Mouse (Mus musculus) limb, embryonic 15.5 days (tissue): ENCODE data around the gene Pet2. TPM values are rescaled to one million over a fixed set of nuclear protein-coding genes. Genes with fewer than 3 reads are reported as not detected.

Experiments
- ATAC-seq: fragments of 200-750 bp; cut with Nextera tagmentation; 2 replicates; pipeline ENCODE4 v1.8.0; 2017; ENCODE audit warnings: low read depth, moderate TSS enrichment; ENCODE audit not compliant: insufficient number of reproducible peaks, low FRiP score, low TSS enrichment
- H3K27ac ChIP-seq: fragments of 300-500 bp; sonication (generic); 2 replicates; pipeline ENCODE4 v1.5.1; 2015; ENCODE audit warnings: moderate library complexity, mild to moderate bottlenecking, inconsistent platforms
- H3K27me3 ChIP-seq: fragments of 300-500 bp; sonication (generic); 2 replicates; pipeline ENCODE4 v1.6.1; 2015; ENCODE audit warnings: inconsistent platforms
- H3K36me3 ChIP-seq: fragments of 300-500 bp; sonication (generic); 2 replicates; pipeline ENCODE4 v1.6.1; 2015; ENCODE audit warnings: inconsistent platforms
- H3K4me1 ChIP-seq: fragments of 300-500 bp; sonication (generic); 2 replicates; pipeline ENCODE4 v1.6.1; 2015; ENCODE audit warnings: inconsistent platforms
- H3K4me2 ChIP-seq: fragments of 300-500 bp; sonication (generic); 2 replicates; pipeline ENCODE4 v1.6.1; 2015; ENCODE audit warnings: mild to moderate bottlenecking, inconsistent platforms
- H3K4me3 ChIP-seq: fragments of 300-500 bp; sonication (generic); 2 replicates; pipeline ENCODE4 v1.5.1; 2015; ENCODE audit warnings: mild to moderate bottlenecking, inconsistent platforms
- H3K9ac ChIP-seq: fragments of 300-500 bp; sonication (generic); 2 replicates; pipeline ENCODE4 v1.6.1; 2015; ENCODE audit warnings: inconsistent platforms
- H3K9me3 ChIP-seq: fragments of 300-500 bp; sonication (generic); 2 replicates; pipeline ENCODE4 v1.6.1; 2016; ENCODE audit warnings: inconsistent platforms
- WGBS: fragments of 180-500 bp; shearing (Covaris S2); methylation state at CpG from one replicate; pipeline ENCODE4 v1.1.7; 2015; 5-methylcytosine and 5-hydroxymethylcytosine counted together
- polyA plus RNA-seq: library from polyadenylated mRNA; unstranded; fragments of >200 nt; fragmentation: Nextera tagmentation; extraction: Ambion mirVana; gene quantifications from 2 replicates; pipeline ENCODE4 v1.2.1, GENCODE M21; 2015

Gene Pet2
- polyA plus RNA-seq, result not detected in 2 replicates

- 87% methylated on average over 9 of the region's 9 CpGs for WGBS
- H3K9me3 ChIP-seq, result no peaks in the 10 kb centered on the region
- H3K36me3 ChIP-seq, result no peaks in the 10 kb centered on the region
- no peak within 1 kb of the TSS for H3K27ac ChIP-seq
- no peak within 1 kb of the TSS for H3K4me2 ChIP-seq
- no peak within 1 kb of the TSS for H3K9ac ChIP-seq
- no peak within 1 kb of the TSS for H3K4me3 ChIP-seq
- H3K27me3 ChIP-seq, result no peaks in the 10 kb centered on the region
- H3K4me1 ChIP-seq, result no peaks in the 10 kb centered on the region
- no peak for ATAC-seq
Observed at GRCm38 (mm10) chrX:89409589-89409988, at the start of gene Pet2. Pet2 (minus strand) TSS chrX:89409689.
